Mouse (Mus musculus) inflammation-experienced regulatory T-cells, adult 16 weeks (primary cell): ENCODE data around the gene Immp1l. TPM values are rescaled to one million over a fixed set of nuclear protein-coding genes. Genes with fewer than 3 reads are reported as not detected.

ENCODE experiments used
- polyA plus RNA-seq: library from polyadenylated mRNA; unstranded; fragments of 100-300 nt; shearing (Covaris generic); gene quantifications from one replicate; pipeline ENCODE4 v1.2.1, GENCODE M21; 2017

Immp1l gene
- 81.0 TPM for polyA plus RNA-seq

DNA sequence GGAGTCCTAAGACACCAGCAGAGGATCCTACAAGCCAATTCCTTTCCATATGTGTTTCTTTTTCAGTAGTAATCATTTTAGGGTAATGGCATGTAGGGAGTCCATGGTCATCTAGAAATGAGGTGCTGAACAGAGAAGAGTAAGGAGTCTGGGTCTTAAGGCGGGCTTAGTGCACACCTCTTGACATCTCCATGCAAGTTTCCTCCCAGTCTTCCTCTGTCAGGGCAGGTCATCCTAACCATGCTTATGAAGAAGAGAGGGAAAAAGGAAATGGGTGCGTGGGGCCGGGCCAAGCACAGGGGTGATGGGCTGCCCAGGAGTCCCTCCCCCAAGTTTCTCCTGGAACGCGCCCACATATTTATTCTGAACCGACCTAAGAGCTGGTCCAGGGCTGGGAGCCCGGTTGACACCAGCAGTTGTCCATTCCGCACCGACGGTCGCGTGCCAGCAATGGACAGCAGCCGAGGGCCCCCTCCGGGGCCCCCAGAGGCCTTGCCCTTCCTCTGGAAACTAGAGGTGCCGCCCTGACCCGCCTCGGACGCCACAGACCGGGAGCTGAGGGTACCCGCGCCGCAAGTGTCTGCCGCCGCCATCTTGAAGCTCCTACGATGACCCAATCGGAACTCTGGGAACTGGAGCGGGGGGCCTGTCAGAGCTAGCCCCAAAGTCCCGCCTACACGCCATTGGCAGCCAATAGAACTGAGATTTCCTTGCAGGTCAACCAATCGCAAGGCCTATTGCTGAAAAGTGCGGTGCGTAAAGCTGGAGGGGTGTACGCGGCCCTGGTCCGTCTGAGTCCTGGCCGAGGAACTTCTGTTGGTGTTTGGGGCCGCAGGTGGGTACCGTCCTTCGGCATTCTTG, at the start of gene Immp1l, which contains the start of gene Elp4:
Gene Immp1l (plus strand): TSS at position 743 of the 861 bp plus-strand sequence.
Gene Elp4 (minus strand): TSS at position 669 of the 861 bp plus-strand sequence.

DNA sequence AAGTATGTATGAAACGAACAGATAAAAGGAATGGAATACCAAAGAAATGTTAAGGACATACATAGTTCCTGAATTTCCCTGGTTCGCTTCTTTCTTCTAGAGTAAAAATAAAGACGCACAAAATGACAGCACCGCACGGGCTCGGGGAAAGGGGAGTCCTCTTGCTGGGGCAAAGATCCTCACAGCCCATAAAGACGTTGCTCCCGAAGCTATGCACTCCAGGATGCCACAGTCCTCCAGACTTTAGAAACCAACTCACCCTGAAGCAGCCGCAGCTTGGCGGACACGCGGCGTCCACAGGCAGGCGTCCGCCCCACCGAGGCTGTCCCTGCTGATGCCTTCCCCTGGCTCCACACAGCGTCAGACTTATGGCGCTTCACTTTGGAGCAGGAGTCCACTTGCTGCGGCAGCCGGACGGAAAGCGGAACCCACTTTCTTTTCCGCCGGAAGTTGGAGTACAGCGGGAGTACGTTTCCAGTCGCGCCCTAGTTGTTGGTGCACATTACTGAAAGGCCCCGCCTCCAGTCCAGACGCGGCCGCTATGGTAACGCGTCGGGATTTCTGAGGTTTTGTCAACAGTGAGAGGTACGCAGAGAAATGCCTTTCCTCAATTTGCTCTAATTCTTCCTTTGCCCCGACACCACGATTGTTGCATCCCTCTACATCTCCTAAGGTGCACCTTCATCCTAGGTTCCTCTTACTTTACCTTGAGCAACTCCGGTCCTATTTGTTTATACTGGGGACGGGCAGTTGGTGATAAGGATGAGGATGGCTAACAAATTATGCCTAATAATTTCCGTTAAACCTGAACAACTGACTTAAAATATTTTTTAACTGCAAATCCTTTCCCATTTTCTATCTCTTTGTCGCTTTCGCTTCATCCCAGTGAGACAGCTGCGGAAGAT, 98.6 kb downstream of the Immp1l start, which contains the start of gene Dnajc24:
Gene Dnajc24 (minus strand): TSS at position 715 of the 905 bp plus-strand sequence.

Other genes with a start within 250 kb of the Immp1l start
- 0.15 TPM for gene Pax6, start 235.7 kb upstream of the Immp1l start, polyA plus RNA-seq
- gene Elp4, start 74 bp upstream of the Immp1l start, polyA plus RNA-seq, result 23.3 TPM
- gene Dnajc24, start 98.9 kb downstream of the Immp1l start, polyA plus RNA-seq, result 40.5 TPM